Mouse (Mus musculus): ENCODE results near the gene Cdkl2.

GRCm38 (mm10) chr5:91960606-91961254 lies 83.0 kb downstream of the Cdkl2 start:
- TF ChIP-seq CTCF (conservative IDR thresholded peaks at IDR 0.05; ENCODE audit: low read length) (no peak), POU5F1 (IDR thresholded peaks at IDR 0.05; ENCODE audit: borderline replicate concordance, low read length) (no peak), NANOG (IDR thresholded peaks at IDR 0.05; ENCODE audit: borderline replicate concordance, low read length) (no peak)

Measured in E14TG2a.4 (cell line).